Comparison of ENCODE assay signal across 32 mouse cellular contexts in the genomic region with DNA sequence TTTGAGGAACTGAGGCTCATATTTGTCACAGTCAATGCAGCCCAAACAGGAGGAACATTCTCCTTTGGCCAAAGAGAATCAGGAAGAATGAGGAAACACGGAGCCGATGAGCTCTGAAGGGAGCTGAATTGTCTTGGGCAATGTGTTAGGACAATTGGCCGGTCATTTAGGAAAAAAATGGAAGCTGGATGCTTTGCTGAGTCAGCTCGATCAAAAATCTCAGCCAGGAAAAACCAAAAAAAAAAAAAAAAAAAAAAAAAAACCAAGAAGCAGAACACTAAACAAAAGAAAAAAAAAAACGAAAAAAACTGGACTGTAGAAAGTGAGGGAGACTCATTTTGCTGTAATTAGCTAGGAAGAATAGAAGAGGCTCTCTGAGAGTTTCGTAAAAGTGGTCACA.
"Had no signal": no experiment of that assay in that cellular context is flagged by ENCODE, and none has a peak within 500 bp of the region (broad histone marks: within the 10 kb centered on the region; RNA-seq: fewer than 3 reads in every experiment).

No protein-coding gene starts in this region.

- H3K27me3 ChIP-seq: heart, embryonic 12.5 days; heart, embryonic 13.5 days; heart, embryonic 15.5 days; hindbrain, embryonic 13.5 days; hindbrain, embryonic 15.5 days; intestine, embryonic 15.5 days; kidney, embryonic 15.5 days had no signal

- DNase-seq: heart, postnatal 10 days; heart, postnatal 14 days; heart, postnatal 36 days; heart, postnatal 4 days; kidney, adult 11 months; kidney, adult 18-20 months; kidney, adult 2 months; kidney, adult 8-10 months; kidney, adult 9 months; kidney, postnatal 10 days; kidney, postnatal 14 days; kidney, postnatal 25 days; kidney, postnatal 36 days; kidney, postnatal 4 days; layer of hippocampus, adult 9-11 months; layer of hippocampus, postnatal 36 days had no signal

- H3K4me2 ChIP-seq: heart, embryonic 11.5 days; heart, embryonic 12.5 days; heart, embryonic 13.5 days; heart, embryonic 15.5 days; hindbrain, embryonic 12.5 days; hindbrain, embryonic 13.5 days; hindbrain, embryonic 14.5 days; hindbrain, embryonic 15.5 days; intestine, embryonic 15.5 days; kidney, embryonic 15.5 days had no signal

- H3K9ac ChIP-seq: heart, embryonic 12.5 days; heart, embryonic 13.5 days; heart, embryonic 15.5 days; hindbrain, embryonic 12.5 days; hindbrain, embryonic 13.5 days; hindbrain, embryonic 14.5 days; hindbrain, embryonic 15.5 days; intestine, embryonic 15.5 days; kidney, embryonic 15.5 days had no signal

- H3K4me1 ChIP-seq: heart, embryonic 12.5 days; heart, embryonic 13.5 days; heart, embryonic 15.5 days; hindbrain, embryonic 15.5 days; intestine, embryonic 15.5 days; kidney, embryonic 15.5 days had no signal

- H3K36me3 ChIP-seq: heart, embryonic 10.5 days; heart, embryonic 12.5 days; heart, embryonic 13.5 days; heart, embryonic 15.5 days; hindbrain, embryonic 10.5 days; hindbrain, embryonic 12.5 days; hindbrain, embryonic 13.5 days; hindbrain, embryonic 15.5 days; intestine, embryonic 15.5 days; kidney, embryonic 15.5 days had no signal

- H3K27ac ChIP-seq: heart, embryonic 10.5 days; heart, embryonic 13.5 days; heart, embryonic 15.5 days; hindbrain, embryonic 10.5 days; hindbrain, embryonic 12.5 days; hindbrain, embryonic 13.5 days; hindbrain, embryonic 14.5 days; hindbrain, embryonic 15.5 days; hindbrain, postnatal 0 days; intestine, embryonic 15.5 days; kidney, embryonic 15.5 days; kidney, postnatal 0 days; layer of hippocampus, adult 2 months; left cerebral cortex, adult 2 months had no signal

- H3K9me3 ChIP-seq: heart, embryonic 10.5 days; heart, embryonic 13.5 days; heart, embryonic 15.5 days; hindbrain, embryonic 10.5 days; hindbrain, embryonic 12.5 days; hindbrain, embryonic 13.5 days; hindbrain, embryonic 15.5 days; intestine, embryonic 15.5 days; kidney, embryonic 15.5 days had no signal

- H3K4me3 ChIP-seq: heart, embryonic 10.5 days; heart, embryonic 12.5 days; heart, embryonic 13.5 days; heart, embryonic 15.5 days; hindbrain, embryonic 10.5 days; hindbrain, embryonic 12.5 days; hindbrain, embryonic 13.5 days; hindbrain, embryonic 15.5 days; intestine, embryonic 15.5 days; kidney, embryonic 15.5 days; layer of hippocampus, adult 2 months; left cerebral cortex, adult 2 months had no signal
